Mouse (Mus musculus) T-cell, adult 2 months (primary cell): ENCODE data around the gene Secisbp2.

Experiments used
- DNase-seq: peaks from one replicate; pipeline ENCODE4 v3.0.0; 2022; ENCODE audit warnings: low spot score

The Secisbp2 gene

DNA sequence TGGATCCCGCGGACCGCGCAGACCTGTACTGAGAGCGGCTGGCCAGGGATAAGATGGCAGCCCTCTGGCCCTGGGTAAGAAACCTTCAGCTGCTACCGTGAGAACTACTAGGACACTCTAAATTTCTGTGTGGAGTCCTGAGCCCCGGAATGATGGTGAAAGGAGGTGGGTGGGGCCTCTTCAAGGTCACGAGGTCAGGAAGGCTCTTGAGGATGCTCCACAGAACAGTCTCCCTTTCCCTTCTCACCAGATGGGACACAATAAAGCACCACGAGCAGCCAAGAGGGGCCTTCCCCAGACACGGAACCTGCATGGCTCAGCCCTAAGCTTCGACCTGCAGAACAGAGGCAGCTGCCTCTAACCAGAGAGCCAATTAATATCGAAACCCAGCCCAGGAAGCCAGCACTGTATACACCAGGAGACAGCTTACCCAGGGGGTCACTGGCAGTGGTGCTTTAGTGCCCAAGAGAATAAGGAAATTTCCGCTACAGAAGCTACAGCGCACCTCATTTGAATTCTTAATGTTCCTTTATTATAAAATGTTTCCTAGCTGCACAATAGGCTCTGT, 80.7 kb downstream of the Secisbp2 start:
- DNase-seq, result no peak
